Mouse (Mus musculus) right cerebral cortex, adult 2 months (tissue): ENCODE results near the gene Tex14.
"Not testable (repeated sequence)": the region's sequence is repeated elsewhere in the genome, so short reads cannot be mapped to it uniquely, and the experiment has no call there.

Experiments used
- DNase-seq, 2 experiments: peaks; one replicate each; pipeline ENCODE4 v3.0.0; 2021 to 2022; ENCODE audit warnings: low spot score in 2 of 2

Gene Tex14

GRCm38 (mm10) chr11:87448476-87449199 is 43.8 kb downstream of the Tex14 start:
- peak; percentile 35 to 49 for DNase-seq

GRCm38 (mm10) chr11:87449200-87449547 is 44.3 kb downstream of the Tex14 start:
- DNase-seq = no peak

- not testable (repeated sequence) for DNase-seq
Measured at GRCm38 (mm10) chr11:87449847-87450246, 45.0 kb downstream of the Tex14 start.

- not testable (repeated sequence) for DNase-seq
Measured at GRCm38 (mm10) chr11:87452779-87453178, 47.9 kb downstream of the Tex14 start.

- no peak for DNase-seq
Measured at GRCm38 (mm10) chr11:87453216-87454034, 48.6 kb downstream of the Tex14 start.

- no peak for DNase-seq
Measured at GRCm38 (mm10) chr11:87454035-87454690, 49.3 kb downstream of the Tex14 start.

GRCm38 (mm10) chr11:87455573-87455972 is 50.7 kb downstream of the Tex14 start:
- DNase-seq = no peak

- DNase-seq = no peak
Measured at GRCm38 (mm10) chr11:87455984-87456383, 51.1 kb downstream of the Tex14 start.

GRCm38 (mm10) chr11:87460566-87460965 is 55.7 kb downstream of the Tex14 start:
- no peak for DNase-seq

GRCm38 (mm10) chr11:87461780-87462460 is 57.1 kb downstream of the Tex14 start:
- DNase-seq = peak; percentile 65 to 71

GRCm38 (mm10) chr11:87462461-87463242 is 57.8 kb downstream of the Tex14 start:
- peak; percentile 30 to 37 for DNase-seq

GRCm38 (mm10) chr11:87463243-87463540 is 58.3 kb downstream of the Tex14 start:
- no peak for DNase-seq

- DNase-seq = not testable (repeated sequence)
Measured at GRCm38 (mm10) chr11:87463792-87464430, 59.0 kb downstream of the Tex14 start.

GRCm38 (mm10) chr11:87465990-87466593 is 61.2 kb downstream of the Tex14 start:
- DNase-seq = no peak

GRCm38 (mm10) chr11:87467491-87468277 is 62.8 kb downstream of the Tex14 start:
- DNase-seq = no peak

- no peak for DNase-seq
Measured at GRCm38 (mm10) chr11:87468278-87468655, 63.4 kb downstream of the Tex14 start.

GRCm38 (mm10) chr11:87468706-87469315 is 63.9 kb downstream of the Tex14 start:
- DNase-seq = no peak

GRCm38 (mm10) chr11:87470807-87471698 is 66.2 kb downstream of the Tex14 start:
- DNase-seq = peak; percentile 38 to 57
